Mouse (Mus musculus) adrenal gland, postnatal 4 days (tissue): ENCODE results near the gene Olfr96. TPM values are rescaled to one million over a fixed set of nuclear protein-coding genes. Genes with fewer than 3 reads are reported as not detected.
"Not testable (repeated sequence)": the region's sequence is repeated elsewhere in the genome, so short reads cannot be mapped to it uniquely, and the experiment has no call there.

Source experiments
- DNase-seq, 2 experiments: peaks; one replicate each; pipeline ENCODE4 v3.0.0; 2021 to 2022; ENCODE audit warnings: low spot score in 2 of 2, mixed read lengths in 2 of 2
- long read RNA-seq, 2 experiments: library from polyadenylated mRNA; stranded (forward); transcript quantifications; one replicate each; pipeline ENCODE4 v2.0.0; 2021
- total RNA-seq, 2 experiments: library from RNA; stranded (reverse); gene quantifications; 2 replicates each; pipeline ENCODE4 v1.2.3; 2021

The Olfr96 gene
- not detected for total RNA-seq
- long read RNA-seq, experiment 1: 0 reads
- long read RNA-seq, experiment 2: 0 reads

- no peak for DNase-seq
Measured at GRCm38 (mm10) chr17:37219846-37220245, at the start of gene Olfr96. Gene Olfr96 (plus strand): TSS chr17:37220146.

GRCm38 (mm10) chr17:37185474-37185873 lies 34.5 kb upstream of the Olfr96 start:
- DNase-seq: no peak

GRCm38 (mm10) chr17:37190711-37191110 lies 29.2 kb upstream of the Olfr96 start:
- DNase-seq: no peak

GRCm38 (mm10) chr17:37193032-37193431 lies 26.9 kb upstream of the Olfr96 start:
- no peak for DNase-seq

- no peak for DNase-seq
Measured at GRCm38 (mm10) chr17:37193656-37194055, 26.3 kb upstream of the Olfr96 start, which contains the start of gene Ubd. Gene Ubd (plus strand): TSS chr17:37193892.

- DNase-seq: no peak
Measured at GRCm38 (mm10) chr17:37194782-37195181, 25.2 kb upstream of the Olfr96 start.

- no peak for DNase-seq
Measured at GRCm38 (mm10) chr17:37196845-37197724, 22.9 kb upstream of the Olfr96 start.

GRCm38 (mm10) chr17:37200894-37201293 lies 19.1 kb upstream of the Olfr96 start, which contains the start of gene Olfr94:
Gene Olfr94 (minus strand): TSS chr17:37200994.
- DNase-seq: no peak

- peak; percentile 21 to 54 for DNase-seq
Measured at GRCm38 (mm10) chr17:37203206-37203916, 16.6 kb upstream of the Olfr96 start.

- no peak for DNase-seq
Measured at GRCm38 (mm10) chr17:37203917-37204236, 16.1 kb upstream of the Olfr96 start.

GRCm38 (mm10) chr17:37210884-37211768 lies 8.8 kb upstream of the Olfr96 start:
- DNase-seq: no peak

- DNase-seq: no peak
Measured at GRCm38 (mm10) chr17:37213018-37213417, 6.9 kb upstream of the Olfr96 start, which contains the start of gene Olfr95. Gene Olfr95 (minus strand): TSS chr17:37213118.

GRCm38 (mm10) chr17:37218486-37218885 lies 1.5 kb upstream of the Olfr96 start:
- no peak for DNase-seq

GRCm38 (mm10) chr17:37221879-37222278 lies 1.9 kb downstream of the Olfr96 start:
- no peak for DNase-seq

- not testable (repeated sequence) for DNase-seq
Measured at GRCm38 (mm10) chr17:37237230-37237629, 17.3 kb downstream of the Olfr96 start, which contains the start of gene Olfr97. Gene Olfr97 (minus strand): TSS chr17:37237330.

- DNase-seq: no peak
Measured at GRCm38 (mm10) chr17:37242198-37242597, 22.3 kb downstream of the Olfr96 start.

- DNase-seq: no peak
Measured at GRCm38 (mm10) chr17:37246715-37247114, 26.8 kb downstream of the Olfr96 start.

GRCm38 (mm10) chr17:37249460-37249859 lies 29.5 kb downstream of the Olfr96 start:
- no peak for DNase-seq

- no peak for DNase-seq
Measured at GRCm38 (mm10) chr17:37250544-37250943, 30.6 kb downstream of the Olfr96 start.

GRCm38 (mm10) chr17:37263626-37264025 lies 43.7 kb downstream of the Olfr96 start, which contains the start of gene Olfr98:
Gene Olfr98 (minus strand): TSS chr17:37263749.
- no peak for DNase-seq
